Mouse (Mus musculus): ENCODE results near the gene Vmn1r179.
"Not testable (repeated sequence)": the region's sequence is repeated elsewhere in the genome, so short reads cannot be mapped to it uniquely, and the experiment has no call there.

The Vmn1r179 gene

GRCm38 (mm10) chr7:23926678-23927077 lies at the start of gene Vmn1r179:
Gene Vmn1r179 (plus strand): TSS chr7:23926978.
- DNase-seq (ENCODE audit: low read depth), result no peak

- DNase-seq (ENCODE audit: low read depth), result no peak
These were observed 35.1 kb upstream of the Vmn1r179 start, which contains the start of gene Vmn1r178 for GRCm38 (mm10) chr7:23891709-23892108. Gene Vmn1r178 (plus strand): TSS chr7:23892009.

GRCm38 (mm10) chr7:23950332-23950731 lies 23.6 kb downstream of the Vmn1r179 start, which contains the start of gene Vmn1r180:
Gene Vmn1r180 (plus strand): TSS chr7:23950632.
- no peak for DNase-seq (ENCODE audit: low read depth)

- peak; percentile 24 for DNase-seq (ENCODE audit: low read depth)
These were observed 41.3 kb downstream of the Vmn1r179 start for GRCm38 (mm10) chr7:23968044-23968443.

- DNase-seq (ENCODE audit: low read depth), result not testable (repeated sequence)
These were observed 47.5 kb downstream of the Vmn1r179 start, which contains the start of gene Vmn1r181 for GRCm38 (mm10) chr7:23974315-23974714. Gene Vmn1r181 (plus strand): TSS chr7:23974615.
